Mouse (Mus musculus) limb, embryonic 12.5 days (tissue): ENCODE results near the gene Klk1b24. TPM values are rescaled to one million over a fixed set of nuclear protein-coding genes. Genes with fewer than 3 reads are reported as not detected.

Experiments
- ATAC-seq: fragments of 200-750 bp; cut with Nextera tagmentation; 2 replicates; pipeline ENCODE4 v1.8.0; 2017; ENCODE audit warnings: low read depth, moderate TSS enrichment; ENCODE audit not compliant: insufficient number of reproducible peaks, insufficient read depth, low FRiP score, low TSS enrichment
- H3K27ac ChIP-seq: fragments of 300-500 bp; sonication (generic); 2 replicates; pipeline ENCODE4 v1.5.1; 2016; ENCODE audit warnings: mild to moderate bottlenecking, moderate library complexity
- H3K27me3 ChIP-seq: fragments of 300-500 bp; sonication (generic); 2 replicates; pipeline ENCODE4 v1.6.1; 2016; ENCODE audit warnings: mild to moderate bottlenecking, moderate library complexity
- H3K36me3 ChIP-seq: fragments of 300-500 bp; sonication (generic); 2 replicates; pipeline ENCODE4 v1.6.1; 2016; ENCODE audit warnings: mild to moderate bottlenecking, moderate library complexity
- H3K4me1 ChIP-seq: fragments of 300-500 bp; sonication (generic); replicated peaks from 2 replicates; pipeline ENCODE4 v1.6.1; 2016
- H3K4me2 ChIP-seq: fragments of 300-500 bp; sonication (generic); 2 replicates; pipeline ENCODE4 v1.6.1; 2016; ENCODE audit warnings: mild to moderate bottlenecking, moderate library complexity
- H3K4me3 ChIP-seq: fragments of 300-500 bp; sonication (generic); replicated peaks from 2 replicates; pipeline ENCODE4 v1.5.1; 2016; ENCODE audit warnings: mild to moderate bottlenecking
- H3K9ac ChIP-seq: fragments of 300-500 bp; sonication (generic); replicated peaks from 2 replicates; pipeline ENCODE4 v1.6.1; 2016; ENCODE audit warnings: mild to moderate bottlenecking, moderate library complexity
- H3K9me3 ChIP-seq: fragments of 300-500 bp; sonication (generic); 2 replicates; pipeline ENCODE4 v1.6.1; 2016; ENCODE audit warnings: mild to moderate bottlenecking, moderate library complexity
- WGBS: fragments of 180-500 bp; shearing (Covaris S2); methylation state at CpG from one replicate; pipeline ENCODE4 v1.1.7; 2016; 5-methylcytosine and 5-hydroxymethylcytosine counted together
- polyA plus RNA-seq: library from polyadenylated mRNA; unstranded; fragments of >200 nt; fragmentation: Nextera tagmentation; extraction: Ambion mirVana; gene quantifications from 2 replicates; pipeline ENCODE4 v1.2.1, GENCODE M21; 2016

Gene Klk1b24
- polyA plus RNA-seq, 1 experiment from 2014 or later, result not detected

DNA sequence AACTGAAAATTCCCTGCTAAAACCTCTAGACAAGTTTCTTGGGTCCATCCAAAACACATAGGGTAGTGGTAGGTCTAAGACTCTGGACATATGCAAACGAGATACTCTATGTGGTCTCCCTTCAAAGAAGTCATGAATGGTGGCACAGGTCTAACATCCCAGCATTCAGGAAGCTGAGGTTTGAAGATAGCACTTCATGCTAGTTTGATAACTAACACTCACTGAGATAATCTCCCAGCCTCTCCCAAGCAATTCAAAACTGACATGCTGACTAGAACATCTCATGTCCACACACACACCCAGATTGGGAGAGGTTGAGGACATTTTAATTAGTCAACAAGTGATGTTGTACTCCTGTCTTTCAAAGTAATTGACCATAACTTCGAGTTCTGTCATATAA is 51.9 kb downstream of the Klk1b24 start:
- no peak overlapping the region for H3K27ac ChIP-seq
- peaks cover 4% of the 10 kb centered on the region; the same call in 1 of the 2 replicates for H3K27me3 ChIP-seq
- no peaks in the 10 kb centered on the region for H3K9me3 ChIP-seq
- no peak for ATAC-seq
- no peaks in the 10 kb centered on the region for H3K4me1 ChIP-seq
- 45% methylated on average over 2 of the region's 2 CpGs for WGBS
- H3K4me2 ChIP-seq, result no peak overlapping the region
- H3K36me3 ChIP-seq, result no peaks in the 10 kb centered on the region
- H3K9ac ChIP-seq, result no peak overlapping the region
- H3K4me3 ChIP-seq, result no peak overlapping the region

DNA sequence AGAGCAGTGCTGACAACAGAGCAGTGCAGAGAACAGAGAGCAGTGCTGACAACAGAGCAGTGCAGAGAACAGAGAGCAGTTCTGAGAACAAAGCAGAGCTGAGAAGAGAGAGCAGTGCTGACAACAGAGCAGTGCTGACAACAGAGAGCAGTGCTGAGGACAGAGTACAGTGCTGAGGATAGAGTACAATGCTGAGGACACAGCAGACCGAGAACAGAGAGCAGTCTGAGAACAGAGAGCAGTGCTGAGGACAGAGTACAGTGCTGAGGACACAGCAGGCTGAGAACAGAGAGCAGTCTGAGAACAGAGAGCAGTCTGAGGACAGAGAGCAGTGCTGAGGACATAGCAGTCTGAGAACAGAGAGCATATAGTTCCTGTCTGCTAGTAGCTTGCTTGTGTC is 52.7 kb downstream of the Klk1b24 start:
- Histone ChIP-seq H3K4me3 (no peak overlapping the region), H3K36me3 (no peaks in the 10 kb centered on the region), H3K27ac (no peak overlapping the region), H3K27me3 (peaks cover 4% of the 10 kb centered on the region; the same call in 1 of the 2 replicates), H3K9ac (no peak overlapping the region), H3K4me1 (peaks cover 6% of the 10 kb centered on the region), H3K4me2 (no peak overlapping the region), H3K9me3 (no peaks in the 10 kb centered on the region)
- 42% methylated on average over 1 of the region's 1 CpGs for WGBS
- ATAC-seq, result no peak

DNA sequence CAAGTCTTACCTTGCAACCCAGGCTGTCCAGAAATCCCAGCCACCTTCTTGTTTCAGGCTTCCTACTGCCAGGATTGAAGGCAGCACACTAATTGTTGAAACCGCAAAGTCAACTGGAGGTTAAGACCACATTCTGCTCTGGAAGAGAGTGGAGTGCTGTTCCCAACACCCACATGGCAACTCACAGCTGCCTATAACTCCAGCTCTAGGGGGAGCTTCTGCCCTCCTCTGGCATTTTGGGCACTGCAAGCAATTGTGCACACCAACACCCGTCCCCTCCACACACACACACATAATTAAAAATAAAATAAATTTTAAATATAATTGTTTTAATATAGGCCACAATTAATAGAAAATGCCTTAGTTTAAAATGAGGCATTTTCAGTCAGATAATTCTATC is 53.1 kb downstream of the Klk1b24 start:
- Histone ChIP-seq H3K27me3 (peaks cover 4% of the 10 kb centered on the region; the same call in 1 of the 2 replicates), H3K27ac (no peak overlapping the region), H3K9ac (no peak overlapping the region), H3K4me3 (no peak overlapping the region), H3K9me3 (no peaks in the 10 kb centered on the region), H3K4me2 (no peak overlapping the region), H3K4me1 (peaks cover 6% of the 10 kb centered on the region), H3K36me3 (no peaks in the 10 kb centered on the region)
- WGBS, result 68% methylated on average over 2 of the region's 2 CpGs
- no peak for ATAC-seq

Other genes starting within 250 kb of the Klk1b24 start
- not detected in 2 replicates for gene Klk1b8, start 237.6 kb upstream of the Klk1b24 start, polyA plus RNA-seq
- not detected in 2 replicates for gene Klk1b1, start 221.5 kb upstream of the Klk1b24 start, polyA plus RNA-seq
- gene Klk1b9, start 212.2 kb upstream of the Klk1b24 start, polyA plus RNA-seq, result not detected in 2 replicates
- not detected in 2 replicates for gene Klk1b11, start 192.4 kb upstream of the Klk1b24 start, polyA plus RNA-seq
- not detected in 2 replicates for gene Klk1b26, start 176.1 kb upstream of the Klk1b24 start, polyA plus RNA-seq
- not detected in 2 replicates for gene Klk1b27, start 135.9 kb upstream of the Klk1b24 start, polyA plus RNA-seq
- not detected in 2 replicates for gene Klk1b21, start 85.9 kb upstream of the Klk1b24 start, polyA plus RNA-seq
- gene Klk1b22, start 75.6 kb upstream of the Klk1b24 start, polyA plus RNA-seq, result not detected in 2 replicates
- not detected in 2 replicates for gene Klk1b16, start 51.5 kb upstream of the Klk1b24 start, polyA plus RNA-seq
- not detected in 2 replicates for gene Klk1b3, start 10.0 kb downstream of the Klk1b24 start, polyA plus RNA-seq
- not detected in 2 replicates for gene Klk1b4, start 19.2 kb downstream of the Klk1b24 start, polyA plus RNA-seq
- not detected in 2 replicates for gene Klk1b5, start 27.7 kb downstream of the Klk1b24 start, polyA plus RNA-seq
- gene Klk1, start 37.1 kb downstream of the Klk1b24 start, polyA plus RNA-seq, result not detected in 2 replicates
- 0.14 TPM in 1 of 2 replicates, not detected in the other for gene Gm36864, start 47.9 kb downstream of the Klk1b24 start, polyA plus RNA-seq
- gene 1700028J19Rik, start 58.5 kb downstream of the Klk1b24 start, polyA plus RNA-seq, result 0.76 and 0.87 TPM in 2 replicates
- gene 2410002F23Rik, start 58.5 kb downstream of the Klk1b24 start, polyA plus RNA-seq, result 209 and 214 TPM in 2 replicates
- 0.28 TPM in 1 of 2 replicates, not detected in the other for gene Acp4, start 69.1 kb downstream of the Klk1b24 start, polyA plus RNA-seq
- not detected in 2 replicates for gene Gm15517, start 73.2 kb downstream of the Klk1b24 start, polyA plus RNA-seq
- gene Clec11a, start 118.7 kb downstream of the Klk1b24 start, polyA plus RNA-seq, result 2.0 and 2.2 TPM in 2 replicates
- 1.2 and 1.3 TPM in 2 replicates for gene Shank1, start 122.0 kb downstream of the Klk1b24 start, polyA plus RNA-seq
- 3.0 and 3.3 TPM in 2 replicates for gene Syt3, start 195.9 kb downstream of the Klk1b24 start, polyA plus RNA-seq
- 0.56 and 0.64 TPM in 2 replicates for gene 1700008O03Rik, start 197.6 kb downstream of the Klk1b24 start, polyA plus RNA-seq
- gene Lrrc4b, start 240.8 kb downstream of the Klk1b24 start, polyA plus RNA-seq, result 0.86 and 0.98 TPM in 2 replicates